Mouse (Mus musculus) stomach, postnatal 0 days (tissue): ENCODE data around the gene L3mbtl3.

ENCODE experiments used
- CTCF ChIP-seq: IDR thresholded peaks from 2 replicates; pipeline ENCODE4 v1.5.1; 2016; ENCODE audit warnings: antibody characterized with exemption, low read depth, mild to moderate bottlenecking, moderate library complexity
- EP300 ChIP-seq: optimal IDR thresholded peaks from 2 replicates; pipeline ENCODE3; 2016; ENCODE audit warnings: antibody characterized with exemption

GRCm38 (mm10) chr10:26364326-26364856 is 11.4 kb downstream of the L3mbtl3 start:
- TF ChIP-seq CTCF = no peak
- TF ChIP-seq EP300 = no peak
